Mouse (Mus musculus): Measurements from ENCODE around the gene Rab31.

The Rab31 gene

DNA sequence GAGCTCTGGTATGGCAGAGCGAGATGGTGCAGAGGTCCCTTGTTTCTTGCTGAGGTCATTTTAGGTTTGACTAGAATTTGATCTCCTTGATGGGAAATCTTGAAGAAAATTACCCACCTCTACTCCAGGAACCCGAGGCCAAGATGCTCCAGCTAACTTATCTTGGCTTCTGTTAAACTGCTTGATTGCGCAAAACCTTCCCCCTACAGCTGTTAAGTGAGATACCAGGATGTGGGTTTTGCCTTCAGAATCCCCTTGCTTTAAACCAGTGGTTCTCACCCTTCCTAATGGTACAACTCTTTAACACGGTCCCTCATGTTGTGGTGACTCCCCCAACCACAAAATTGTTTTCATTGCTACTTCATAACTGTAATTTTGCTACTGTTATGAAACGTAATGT is 60.8 kb downstream of the Rab31 start:
- intact Hi-C loops (cut with DNase I): no loop called here

DNA sequence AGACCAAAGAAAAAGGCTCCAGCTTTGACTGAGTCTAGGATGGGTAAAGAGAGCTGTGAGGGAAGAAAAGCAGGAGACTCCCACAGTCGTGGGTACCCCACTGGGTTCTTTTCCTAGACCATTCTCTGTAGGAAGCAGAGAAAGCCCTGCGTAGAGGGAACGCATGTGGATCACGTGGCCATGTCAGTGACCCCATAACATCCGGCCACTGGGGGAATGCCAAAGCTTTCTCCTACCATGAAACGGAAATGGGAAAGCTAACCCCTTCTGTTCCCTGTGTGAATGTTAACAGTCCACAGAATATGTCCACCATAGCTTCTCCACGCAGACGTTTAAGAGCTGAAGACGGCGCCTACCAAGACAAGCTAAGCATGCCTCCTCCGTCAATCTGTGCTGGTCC is 62.0 kb downstream of the Rab31 start:
- intact Hi-C loops (cut with DNase I): no loop called here

DNA sequence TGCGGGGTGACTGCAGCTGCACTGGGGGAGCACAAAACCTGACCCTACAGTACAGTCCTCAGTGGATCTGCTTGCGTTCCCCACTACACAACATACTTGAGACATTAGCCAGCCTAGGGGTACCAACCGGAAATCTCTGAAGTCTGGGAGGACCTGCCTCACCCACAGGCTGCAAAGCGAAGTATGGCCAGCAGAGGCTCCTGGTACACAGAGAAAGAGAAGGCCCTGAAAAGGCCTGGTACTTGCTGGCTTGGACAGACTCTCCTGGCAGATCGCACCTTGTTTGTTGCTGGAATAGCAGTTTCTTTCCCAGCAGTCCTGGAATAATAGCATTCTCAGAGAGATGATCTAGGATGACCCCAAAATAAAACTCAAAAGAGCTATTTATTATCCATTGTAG is 66.3 kb downstream of the Rab31 start:
- intact Hi-C loops (cut with DNase I): loop anchor here (5.0 kb wide), 2 partner anchors 61 to 81 kb away; no protein-coding TSS in a partner anchor

DNA sequence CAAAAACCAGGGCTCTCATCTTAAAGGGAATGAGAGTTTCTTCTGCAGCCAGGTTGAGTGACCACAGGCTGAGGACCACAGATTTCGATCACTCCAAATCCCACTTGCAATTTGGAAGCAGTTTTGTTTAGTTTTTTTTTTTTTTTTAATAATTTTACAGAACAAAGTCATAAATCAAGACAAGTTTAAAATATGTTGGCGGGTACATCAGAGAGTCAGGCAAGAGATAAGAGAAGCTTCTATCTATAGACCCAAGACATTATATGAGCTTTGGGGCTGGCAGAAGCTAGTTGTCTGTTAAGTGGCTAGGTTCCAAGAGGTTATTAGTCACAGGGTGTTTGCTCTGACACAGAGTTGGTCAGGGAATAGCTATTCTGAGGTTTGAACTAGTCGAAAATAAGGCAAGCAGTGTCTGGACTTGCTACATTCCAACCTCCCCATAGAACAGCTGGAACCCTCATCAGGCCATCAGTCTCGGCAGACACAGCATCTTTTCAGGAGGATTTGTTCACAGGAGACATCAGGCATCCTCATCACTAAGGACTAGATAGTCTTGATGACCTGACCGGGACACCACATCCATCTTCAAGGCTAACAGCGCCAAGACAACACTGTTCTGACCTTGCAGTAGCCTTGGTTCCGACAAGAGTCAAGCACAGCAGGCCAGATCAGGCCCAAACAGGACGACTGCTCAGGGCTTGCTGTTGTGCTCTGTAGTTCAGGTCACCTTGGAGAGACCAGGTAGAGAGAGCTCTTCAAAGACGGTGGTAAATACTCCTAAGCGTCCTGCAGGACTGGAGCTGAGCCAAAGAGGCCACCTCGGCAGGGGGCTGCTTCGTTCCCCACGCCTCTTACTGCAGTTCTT is 68.8 kb downstream of the Rab31 start:
- intact Hi-C loops (cut with DNase I): loop anchor here (5.0 kb wide), 1 partner anchor 56 kb away; no protein-coding TSS in a partner anchor

DNA sequence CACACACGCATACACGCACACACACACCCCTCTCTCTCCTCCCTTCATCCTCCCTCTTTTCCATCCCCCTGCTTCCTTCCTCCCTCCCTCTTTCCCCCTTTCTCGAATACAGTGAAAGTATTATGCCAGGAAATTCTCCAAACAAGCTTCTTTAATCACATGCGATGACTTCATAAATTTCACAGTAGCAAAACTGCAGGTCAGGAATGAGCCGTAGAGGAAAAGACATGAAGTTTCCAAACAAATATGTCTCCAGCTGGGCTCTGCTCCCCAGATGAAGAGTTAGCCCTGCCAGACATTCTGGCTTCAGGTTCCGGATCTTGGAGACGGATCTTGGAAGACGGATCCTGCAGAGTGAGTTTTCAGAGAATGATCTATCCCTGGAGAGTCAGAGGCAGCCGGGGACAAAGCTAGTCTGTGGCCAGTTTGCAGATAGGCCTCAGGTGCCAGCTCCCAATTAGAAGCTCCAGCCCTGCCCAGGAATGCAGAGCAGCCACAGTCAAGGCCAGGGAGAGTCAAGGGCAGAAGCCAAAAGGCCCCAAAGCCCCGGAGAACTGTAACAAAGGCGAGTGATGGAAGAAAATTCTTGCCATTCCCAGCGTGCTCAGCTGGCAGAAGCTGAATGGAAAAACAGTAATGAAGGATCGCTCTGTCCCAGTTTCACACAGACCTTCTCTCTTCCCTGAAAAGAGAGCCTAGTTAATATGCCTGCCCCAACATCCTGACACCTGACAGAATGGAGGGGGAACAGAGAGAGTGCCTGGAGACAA is 70.6 kb downstream of the Rab31 start:
- intact Hi-C loops (cut with DNase I): loop anchor here (5.0 kb wide), 1 partner anchor 55 kb away; no protein-coding TSS in a partner anchor

DNA sequence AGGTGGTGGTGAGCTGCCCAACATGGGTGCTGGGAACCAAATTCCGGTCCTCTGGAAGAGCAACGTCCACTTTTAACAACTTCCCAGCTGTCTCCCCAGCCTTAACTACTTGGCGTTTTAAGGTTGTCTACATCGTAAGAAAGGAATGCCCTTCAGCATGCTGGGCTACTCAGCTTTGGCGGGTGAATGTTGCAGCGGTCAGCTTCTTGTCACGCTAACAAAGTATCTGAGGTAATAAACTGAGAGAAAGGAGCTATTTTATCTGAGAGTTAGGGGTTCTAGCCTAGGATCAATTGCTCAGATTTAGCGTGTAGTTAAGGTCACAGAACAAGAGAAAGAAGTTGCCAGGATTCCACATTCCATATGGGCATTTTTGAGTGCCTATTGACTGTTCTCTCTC is 71.2 kb downstream of the Rab31 start:
- intact Hi-C loops (cut with DNase I): loop anchor here (5.0 kb wide), 1 partner anchor 54 kb away; no protein-coding TSS in a partner anchor

DNA sequence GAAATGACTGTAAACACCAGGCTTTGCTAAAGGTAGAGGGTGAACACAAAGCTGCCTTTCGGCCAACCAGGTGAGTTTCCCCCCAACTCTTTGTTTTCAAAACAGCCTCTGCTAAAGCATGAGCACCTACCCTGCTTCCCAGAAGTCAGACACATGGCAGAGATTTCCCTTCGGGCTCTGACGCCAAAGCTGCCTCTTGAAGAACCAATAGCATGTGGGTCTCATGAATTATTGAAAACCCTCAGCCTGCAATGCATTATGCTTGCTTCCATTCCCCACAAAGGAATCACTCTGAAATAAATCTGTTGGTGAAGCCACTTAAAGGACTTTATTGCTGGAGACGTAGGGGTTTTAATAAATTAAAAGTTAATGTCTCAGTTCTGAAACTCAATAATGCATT is 72.5 kb downstream of the Rab31 start:
- intact Hi-C loops (cut with DNase I): loop anchor here (5.0 kb wide), 1 partner anchor 53 kb away; no protein-coding TSS in a partner anchor

DNA sequence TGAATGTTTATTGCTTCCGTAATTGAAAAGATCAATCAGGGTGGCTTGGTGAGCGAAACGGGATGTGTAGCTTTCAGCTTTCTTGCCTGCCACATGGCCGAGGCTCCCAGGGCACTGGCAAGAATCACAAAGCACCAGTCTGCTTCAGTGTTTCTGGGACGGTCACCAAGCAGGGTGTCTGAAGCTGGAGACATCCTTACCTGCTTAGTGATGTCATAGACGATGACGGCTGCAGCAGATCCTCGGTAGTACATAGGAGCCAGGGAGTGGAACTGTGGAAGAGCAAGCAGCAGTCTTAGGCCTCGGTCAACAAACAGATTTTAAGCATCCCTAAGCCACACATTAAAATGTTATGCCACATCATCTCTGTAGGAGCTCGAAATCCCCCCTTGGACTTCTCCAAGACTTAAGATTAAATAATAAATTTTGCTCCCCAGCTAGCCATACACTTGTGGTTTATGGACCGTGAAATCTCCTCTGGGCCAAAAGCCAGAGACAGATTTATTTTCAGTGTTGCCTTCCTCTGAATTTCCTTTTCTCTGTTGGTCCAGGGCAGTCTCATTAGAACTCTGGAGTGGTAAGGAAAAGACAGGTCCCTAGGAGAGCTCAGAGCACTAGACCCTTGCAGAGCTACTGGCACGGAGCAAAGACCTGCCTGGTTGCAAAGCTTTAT is 74.6 kb downstream of the Rab31 start:
- intact Hi-C loops (cut with DNase I): no loop called here

DNA sequence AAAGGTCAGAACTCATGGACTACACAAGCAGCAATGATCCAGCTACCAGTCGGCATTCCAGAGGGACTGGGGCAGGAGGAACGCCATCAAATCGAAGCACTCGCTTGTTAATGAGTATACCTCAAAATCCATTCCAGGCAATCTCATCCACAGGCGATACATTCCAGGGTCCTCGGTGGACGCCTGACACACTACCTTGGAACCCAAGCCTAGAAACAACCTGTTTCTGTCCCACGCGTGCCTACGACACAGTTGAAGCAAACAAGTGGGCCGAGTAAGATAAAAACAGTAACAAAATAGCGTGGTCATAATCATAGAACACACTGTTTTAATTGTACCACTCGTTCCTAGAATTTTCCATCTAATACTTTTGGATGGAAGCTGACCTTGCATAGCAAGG is 75.6 kb downstream of the Rab31 start:
- intact Hi-C loops (cut with DNase I): no loop called here

DNA sequence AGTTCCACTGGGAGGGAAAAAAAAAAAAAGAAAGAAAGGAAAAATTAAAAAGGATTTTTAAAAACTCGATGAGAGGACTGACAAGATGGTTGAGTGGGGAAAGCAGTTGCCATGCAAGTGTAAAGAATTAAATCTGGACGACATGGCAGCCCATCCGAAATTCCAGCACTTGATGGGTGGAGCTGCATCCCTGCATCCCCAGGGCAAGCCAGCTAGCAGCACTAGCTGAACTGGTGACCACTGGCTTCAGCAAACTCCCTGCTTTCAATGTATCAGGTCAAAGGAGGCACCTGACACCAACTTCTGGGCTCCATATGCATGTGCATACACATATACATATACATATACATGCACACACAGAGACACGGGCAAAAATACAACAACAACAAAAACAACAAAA is 80.3 kb downstream of the Rab31 start:
- intact Hi-C loops (cut with DNase I): no loop called here

DNA sequence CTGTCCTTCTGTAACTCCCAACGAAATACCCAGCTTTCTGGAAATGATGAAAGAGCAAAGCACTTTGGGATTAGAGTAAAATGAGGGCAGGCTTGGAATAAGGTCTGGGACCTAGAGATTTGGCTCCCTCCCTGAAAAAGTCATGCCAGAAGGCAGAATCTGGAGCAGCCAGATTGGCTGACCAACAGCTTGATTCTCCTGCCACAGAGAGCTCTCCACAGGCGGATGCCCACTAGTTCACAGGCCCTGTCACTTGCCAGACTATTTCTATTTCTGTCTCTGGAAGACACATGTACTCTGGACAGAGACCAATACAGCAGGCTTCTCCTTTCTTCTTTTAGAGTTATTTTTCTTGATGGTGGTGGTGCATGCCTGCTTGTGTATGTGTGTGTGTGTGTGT is 88.8 kb downstream of the Rab31 start:
- intact Hi-C loops (cut with DNase I): no loop called here

DNA sequence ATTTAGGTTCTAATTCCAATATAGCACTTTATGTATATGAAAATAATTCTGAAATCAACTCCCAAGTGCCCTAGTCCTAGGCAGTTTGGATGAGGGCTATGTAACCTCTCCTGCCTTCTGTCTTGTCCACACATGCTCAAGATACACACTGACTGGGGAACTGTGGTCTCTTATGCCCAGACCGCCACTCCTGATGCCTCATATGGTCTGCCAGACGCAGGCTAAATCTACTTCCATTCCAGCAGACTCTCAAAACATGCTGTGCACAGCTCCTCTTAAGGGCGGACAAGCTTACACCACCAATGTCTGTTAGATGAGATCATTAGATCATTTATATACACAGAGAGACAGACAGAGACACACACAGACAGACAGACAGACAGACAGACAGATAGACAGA is 89.2 kb downstream of the Rab31 start:
- intact Hi-C loops (cut with DNase I): no loop called here

DNA sequence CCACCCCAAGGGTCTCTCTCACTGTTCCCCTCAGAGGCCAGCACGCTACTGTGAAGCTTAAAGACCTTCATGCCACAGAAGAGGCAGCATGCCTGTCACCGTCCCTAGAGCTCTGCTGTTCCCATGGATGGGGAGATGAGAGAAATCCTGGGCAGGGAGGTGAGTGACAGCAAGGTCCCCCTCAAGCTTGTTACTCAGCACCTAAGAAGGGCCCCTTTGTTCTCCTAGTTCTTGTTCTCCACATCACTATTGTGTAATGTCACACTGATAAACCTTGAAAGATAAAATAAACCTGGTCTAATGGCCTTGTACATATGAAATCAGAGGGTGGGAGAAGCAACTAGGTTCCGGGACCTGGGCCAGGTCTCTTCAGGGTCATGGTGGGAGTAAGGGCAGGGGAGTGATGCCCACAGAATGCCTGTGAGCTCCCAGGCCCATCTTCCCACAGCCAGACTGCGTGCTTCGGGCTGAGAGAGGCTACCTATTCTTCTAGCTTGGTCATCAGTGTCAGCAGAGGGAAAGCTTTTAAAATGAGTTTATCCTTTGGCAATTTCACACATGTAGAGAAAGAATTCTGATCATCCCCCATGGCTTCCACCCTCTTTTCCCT is 90.4 kb downstream of the Rab31 start:
- intact Hi-C loops (cut with DNase I): no loop called here

DNA sequence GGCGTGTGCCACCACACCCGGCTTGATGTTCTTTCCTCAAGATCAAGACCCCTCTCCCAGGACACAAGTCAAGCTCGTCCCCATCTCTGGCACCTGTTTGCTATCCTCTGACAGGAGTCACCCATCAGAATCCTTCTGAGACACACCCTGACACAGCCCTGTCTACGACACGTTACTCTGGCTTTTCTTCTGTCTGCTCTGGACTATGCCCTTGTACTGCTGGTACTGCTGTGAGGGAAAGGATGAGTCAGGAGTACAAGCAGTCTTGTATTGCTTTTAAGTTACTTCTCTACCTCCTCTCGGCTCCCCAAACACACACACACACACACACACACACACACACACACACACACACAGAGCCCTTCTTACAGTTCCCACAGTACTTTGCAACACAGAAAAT is 91.0 kb downstream of the Rab31 start:
- intact Hi-C loops (cut with DNase I): no loop called here

DNA sequence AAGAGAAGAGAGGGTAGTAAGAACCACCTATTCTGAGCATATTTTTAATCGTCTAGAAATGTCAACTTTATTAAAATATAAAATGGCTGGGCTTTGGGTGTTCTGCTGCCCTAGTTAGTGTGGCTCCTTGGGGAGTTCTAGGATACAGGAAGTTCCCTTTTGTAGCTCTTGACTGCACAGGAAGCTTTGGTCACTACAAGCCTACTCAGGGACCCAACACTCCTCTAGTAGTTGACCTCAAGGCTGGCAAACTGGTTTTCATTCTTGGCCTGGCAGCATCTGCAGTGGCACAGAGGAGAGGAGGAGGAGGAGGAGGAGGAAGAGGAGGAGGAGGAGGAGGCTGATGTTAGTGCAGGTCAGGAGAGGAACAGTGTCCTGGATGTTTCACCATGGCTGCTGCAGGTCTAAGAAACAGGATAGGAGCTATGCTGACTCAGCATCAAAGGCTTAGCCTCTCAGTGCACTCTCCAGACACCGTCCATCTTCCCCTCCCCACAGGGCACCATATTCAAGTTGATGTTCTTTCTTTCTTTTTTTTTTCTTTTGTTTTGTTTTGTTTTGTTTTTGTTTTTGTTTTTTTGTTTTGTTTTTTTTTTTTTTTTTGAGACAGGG is 91.6 kb downstream of the Rab31 start:
- intact Hi-C loops (cut with DNase I): no loop called here

DNA sequence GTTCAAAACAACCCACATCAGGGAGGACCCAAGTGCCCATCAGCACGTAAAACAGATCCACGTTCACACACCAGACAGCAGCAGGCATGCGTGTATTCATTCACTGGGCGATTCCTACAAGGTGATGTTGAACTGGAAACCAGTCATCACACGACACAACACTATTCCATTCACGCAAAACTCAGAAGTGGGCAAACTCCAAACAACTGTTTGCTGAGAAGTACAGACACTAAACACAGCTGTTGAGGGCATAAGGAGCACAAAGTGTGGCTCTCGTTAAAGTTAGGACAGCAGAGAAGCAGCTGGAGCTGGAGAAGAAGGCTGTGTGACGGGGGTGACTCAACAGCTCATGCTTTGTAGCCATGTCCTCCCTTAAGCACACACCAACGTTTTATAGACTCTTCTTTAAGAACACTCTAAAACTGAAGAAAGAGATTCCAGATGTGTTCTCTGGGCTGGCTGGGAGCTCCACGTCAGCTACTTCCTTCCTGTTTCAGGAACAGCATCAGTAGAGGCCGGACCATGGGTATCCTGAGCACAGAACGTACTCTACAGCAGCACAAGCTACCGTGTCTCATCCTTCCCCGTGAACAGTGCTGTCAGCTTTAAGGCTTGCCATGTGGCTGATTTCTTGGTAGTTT is 92.6 kb downstream of the Rab31 start:
- intact Hi-C loops (cut with DNase I): loop anchor here (5.0 kb wide), 1 partner anchor 68 kb away; the partner anchor contains the start of gene Vapa

DNA sequence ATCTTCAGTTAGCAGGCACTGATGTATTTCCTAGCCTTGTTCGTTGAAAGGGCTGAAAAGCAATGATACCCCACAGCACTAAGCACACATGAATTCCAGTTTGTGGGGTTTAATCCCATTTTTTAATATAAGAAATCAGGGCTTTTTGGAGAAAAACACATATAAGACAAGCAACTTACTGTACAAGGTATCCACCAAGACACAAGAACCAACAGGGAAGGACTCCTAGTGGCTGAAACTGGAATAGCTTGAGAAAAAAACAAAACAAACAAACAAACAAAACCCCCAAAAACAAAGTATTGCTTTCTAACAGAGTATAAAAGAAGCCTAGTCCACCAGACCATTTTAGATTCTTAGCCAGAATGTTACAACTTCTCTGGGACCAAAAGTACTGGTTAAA is 94.8 kb downstream of the Rab31 start:
- intact Hi-C loops (cut with DNase I): loop anchor here (5.0 kb wide), 1 partner anchor 65 kb away; the partner anchor contains the start of gene Vapa

DNA sequence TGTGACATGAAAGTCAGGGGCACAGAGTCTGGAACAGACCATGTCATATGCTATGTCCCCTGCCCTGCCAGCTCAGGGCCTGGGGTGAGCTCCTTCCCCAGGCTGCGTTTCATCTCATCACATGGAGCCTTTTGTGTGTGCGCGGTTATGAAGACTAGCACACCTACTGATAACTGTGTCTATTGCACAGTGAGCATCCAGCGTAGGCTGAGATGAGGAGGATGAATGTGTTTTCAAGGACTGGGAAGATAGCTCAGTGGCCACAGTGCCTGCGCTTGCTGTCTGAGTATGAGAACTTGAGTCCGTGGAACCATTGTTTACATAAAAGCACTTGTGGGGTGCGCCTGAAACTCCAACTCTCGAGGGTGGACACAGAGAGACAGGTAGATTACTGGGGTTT is 96.0 kb downstream of the Rab31 start:
- intact Hi-C loops (cut with DNase I): loop anchor here (5.0 kb wide), 1 partner anchor 64 kb away; the partner anchor contains the start of gene Vapa

DNA sequence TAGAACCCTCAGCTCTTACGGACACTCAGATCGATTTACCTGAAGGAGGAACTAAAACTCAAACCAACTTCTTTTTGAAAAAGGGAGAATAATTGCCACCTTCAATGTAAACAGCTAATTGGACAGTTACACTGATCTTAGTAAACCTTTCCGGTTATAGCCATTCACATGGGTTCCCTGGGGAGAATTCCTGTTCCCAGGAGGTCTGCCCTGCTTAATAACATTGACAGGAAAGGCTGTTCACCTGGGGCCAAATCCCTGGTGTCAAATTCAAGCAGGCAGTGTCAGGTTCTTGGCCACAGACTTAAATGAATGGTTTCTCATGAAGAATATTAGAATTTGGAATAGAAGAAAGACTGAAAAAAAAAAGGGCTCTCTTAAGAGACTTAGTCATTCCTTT is 96.6 kb downstream of the Rab31 start:
- intact Hi-C loops (cut with DNase I): loop anchor here (5.0 kb wide), 1 partner anchor 64 kb away; the partner anchor contains the start of gene Vapa

DNA sequence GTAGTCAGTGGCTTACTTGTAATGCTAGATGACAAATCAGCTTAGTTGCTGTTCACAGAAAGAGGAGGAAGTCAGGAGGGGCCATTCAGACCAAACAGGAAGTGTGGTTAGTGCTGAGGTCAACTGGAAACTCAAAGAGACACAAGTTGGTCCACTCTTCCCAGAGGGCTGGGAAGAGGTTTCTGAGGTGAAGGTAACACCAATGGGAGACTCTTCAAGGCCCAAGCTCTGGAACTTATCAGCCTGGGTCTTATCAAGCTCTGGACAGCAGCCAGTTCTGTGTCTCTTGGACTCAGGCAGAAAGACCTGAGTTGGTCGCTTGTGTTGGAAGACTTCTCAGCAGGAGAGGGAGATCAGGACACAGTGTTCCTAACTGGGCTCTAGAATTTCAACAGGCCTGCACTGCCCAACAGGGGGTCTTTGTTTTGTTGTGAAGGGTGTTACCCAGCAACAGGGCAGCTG is 97.8 kb downstream of the Rab31 start:
- intact Hi-C loops (cut with DNase I): loop anchor here (5.0 kb wide), 1 partner anchor 62 kb away; the partner anchor contains the start of gene Vapa

All from adrenal gland (tissue).